Mouse (Mus musculus) thymus, postnatal 25 days (tissue): ENCODE data around the gene Padi3.
A peak's percentile ranks its signal among the peaks of the same experiment; 100 is the strongest.

Experiments
- DNase-seq: peaks from one replicate; pipeline ENCODE4 v3.0.0; 2022

Gene Padi3

GRCm38 (mm10) chr4:140810458-140811260 is at the start of gene Padi3:
TSS of gene Padi3 (minus strand) at chr4:140810648.
- DNase-seq, result peak; percentile 73

GRCm38 (mm10) chr4:140859291-140859690 is 48.8 kb upstream of the Padi3 start:
- no peak for DNase-seq

GRCm38 (mm10) chr4:140857813-140858212 is 47.4 kb upstream of the Padi3 start:
- DNase-seq, result no peak

GRCm38 (mm10) chr4:140857041-140857440 is 46.6 kb upstream of the Padi3 start:
- no peak for DNase-seq

GRCm38 (mm10) chr4:140855151-140855550 is 44.7 kb upstream of the Padi3 start:
- no peak for DNase-seq

GRCm38 (mm10) chr4:140854455-140854864 is 44.0 kb upstream of the Padi3 start:
- DNase-seq, result no peak

- DNase-seq, result no peak
Observed at GRCm38 (mm10) chr4:140853626-140854025, 43.2 kb upstream of the Padi3 start.

- no peak for DNase-seq
Observed at GRCm38 (mm10) chr4:140849310-140849709, 38.9 kb upstream of the Padi3 start.

- no peak for DNase-seq
Observed at GRCm38 (mm10) chr4:140845666-140846065, 35.2 kb upstream of the Padi3 start, which contains the start of gene Padi1. TSS of gene Padi1 (minus strand) at chr4:140845778.

- DNase-seq, result no peak
Observed at GRCm38 (mm10) chr4:140844991-140845390, 34.5 kb upstream of the Padi3 start.

- no peak for DNase-seq
Observed at GRCm38 (mm10) chr4:140843670-140844280, 33.3 kb upstream of the Padi3 start.

- no peak for DNase-seq
Observed at GRCm38 (mm10) chr4:140842909-140843308, 32.5 kb upstream of the Padi3 start.

GRCm38 (mm10) chr4:140837879-140838278 is 27.4 kb upstream of the Padi3 start:
- no peak for DNase-seq

GRCm38 (mm10) chr4:140836208-140836866 is 25.9 kb upstream of the Padi3 start:
- no peak for DNase-seq

GRCm38 (mm10) chr4:140835682-140836081 is 25.2 kb upstream of the Padi3 start:
- DNase-seq, result no peak

GRCm38 (mm10) chr4:140834327-140834934 is 24.0 kb upstream of the Padi3 start:
- DNase-seq, result no peak

- DNase-seq, result no peak
Observed at GRCm38 (mm10) chr4:140832821-140833220, 22.4 kb upstream of the Padi3 start.

GRCm38 (mm10) chr4:140831808-140832207 is 21.4 kb upstream of the Padi3 start:
- no peak for DNase-seq

- DNase-seq, result no peak
Observed at GRCm38 (mm10) chr4:140827237-140827636, 16.8 kb upstream of the Padi3 start.

- no peak for DNase-seq
Observed at GRCm38 (mm10) chr4:140825942-140826341, 15.5 kb upstream of the Padi3 start.

GRCm38 (mm10) chr4:140821988-140822387 is 11.5 kb upstream of the Padi3 start:
- DNase-seq, result peak; percentile 79

- DNase-seq, result no peak
Observed at GRCm38 (mm10) chr4:140817413-140817812, 7.0 kb upstream of the Padi3 start.
